Mouse (Mus musculus): ENCODE results near the gene Krt16.

- TF ChIP-seq CTCF (IDR thresholded peaks at IDR 0.05; ENCODE audit: low read depth, low read length), result no peak
- no peak for TF ChIP-seq GATA1 (IDR thresholded peaks at IDR 0.05; ENCODE audit: borderline replicate concordance, low read length)
- TF ChIP-seq POLR2AphosphoS5 (IDR thresholded peaks at IDR 0.05; ENCODE audit: insufficient replicate concordance, low read depth, low read length), result no peak
- TF ChIP-seq TAL1 (conservative IDR thresholded peaks at IDR 0.05; ENCODE audit: low read depth, low read length), result no peak
Measured at GRCm38 (mm10) chr11:100255514-100255913, 6.8 kb upstream of the Krt16 start.
